Mouse (Mus musculus): ENCODE measurements around the gene Nmt2. TPM values are rescaled to one million over a fixed set of nuclear protein-coding genes. Genes with fewer than 3 reads are reported as not detected.

Nmt2 gene
- total and polyA plus RNA-seq, 3 experiments: 19.9 to 34.1 TPM; not detected in 1

- H3K9me3 ChIP-seq (replicated peaks; ENCODE audit: insufficient read depth, low read length): no peaks in the 10 kb centered on the region
- H3K27ac ChIP-seq (ENCODE audit: control insufficient read depth, low read depth, low read length): peak overlapping the region; percentile 81
- no peaks in the 10 kb centered on the region for H3K27me3 ChIP-seq (ENCODE audit: control insufficient read depth in 1 of 2, insufficient read depth in 2 of 2, low read length in 2 of 2)
- TF ChIP-seq MAZ (IDR thresholded peaks at IDR 0.05; ENCODE audit: low read depth, low read length) (no peak), MEF2A (IDR thresholded peaks at IDR 0.05; ENCODE audit: extremely low read depth, insufficient replicate concordance, low read depth, low read length, poor library complexity, severe bottlenecking) (no peak), KAT2A (conservative IDR thresholded peaks at IDR 0.05; ENCODE audit: low read depth, low read length) (no peak), USF2 (IDR thresholded peaks at IDR 0.05; ENCODE audit: borderline replicate concordance in 1 of 2, insufficient read depth in 1 of 2, low read depth in 1 of 2, low read length in 2 of 2) (no peak), RCOR1 (IDR thresholded peaks at IDR 0.05; ENCODE audit: low read depth, low read length) (no peak; the same call in 1 of the 2 replicates), MYB (IDR thresholded peaks at IDR 0.05; ENCODE audit: low read depth, low read length) (no peak), MAFK (IDR thresholded peaks at IDR 0.05; ENCODE audit: borderline replicate concordance, low read depth, low read length) (no peak), MAX (IDR thresholded peaks at IDR 0.05; ENCODE audit: low read length) (no peak), MXI1 (IDR thresholded peaks at IDR 0.05; ENCODE audit: low read depth, low read length) (no peak), RAD21 (IDR thresholded peaks at IDR 0.05; ENCODE audit: low read depth, low read length) (no peak), GABPA (IDR thresholded peaks at IDR 0.05; ENCODE audit: low read depth, low read length) (no peak), POLR2AphosphoS5 (IDR thresholded peaks at IDR 0.05; ENCODE audit: borderline replicate concordance, low read depth, low read length) (no peak)
- peaks cover 7 to 19% of the 10 kb centered on the region in 2 experiments for H3K4me1 ChIP-seq (ENCODE audit: control insufficient read depth in 1 of 2, insufficient read depth in 2 of 2, low read length in 2 of 2)
- peak overlapping the region; percentile 98 to 99 for H3K4me3 ChIP-seq (ENCODE audit: control insufficient read depth in 1 of 2, insufficient read depth in 1 of 2, low read depth in 2 of 2, low read length in 2 of 2)
- no peak for DNase-seq (ENCODE audit: low read depth, low spot score)
- peaks cover 31% of the 10 kb centered on the region for H3K79me2 ChIP-seq (ENCODE audit: control insufficient read depth, insufficient read depth, low read length, poor library complexity)
- peaks cover 0 to 33% of the 10 kb centered on the region in 2 experiments; a peak in 3 of 4 replicates for H3K36me3 ChIP-seq (ENCODE audit: control insufficient read depth in 1 of 2, insufficient read depth in 2 of 2, low read length in 2 of 2)
- H3K9ac ChIP-seq (ENCODE audit: control insufficient read depth, low read depth, low read length, poor library complexity, severe bottlenecking): peak overlapping the region; percentile 98
Observed at GRCm38 (mm10) chr2:3285181-3285530, 1.1 kb downstream of the Nmt2 start.

GRCm38 (mm10) chr2:3285709-3286108, 1.7 kb downstream of the Nmt2 start:
- H3K9ac ChIP-seq (ENCODE audit: control insufficient read depth, low read depth, low read length, poor library complexity, severe bottlenecking): peak overlapping the region; percentile 5; the same call in 1 of the 2 replicates
- H3K27ac ChIP-seq (ENCODE audit: control insufficient read depth, low read depth, low read length): peak overlapping the region; percentile 81; the same call in 1 of the 2 replicates
- DNase-seq (ENCODE audit: low read depth, low spot score): peak; percentile 53
- peaks cover 0 to 33% of the 10 kb centered on the region in 2 experiments; a peak in 3 of 4 replicates for H3K36me3 ChIP-seq (ENCODE audit: control insufficient read depth in 1 of 2, insufficient read depth in 2 of 2, low read length in 2 of 2)
- H3K9me3 ChIP-seq (replicated peaks; ENCODE audit: insufficient read depth, low read length): no peaks in the 10 kb centered on the region
- peaks cover 33% of the 10 kb centered on the region for H3K79me2 ChIP-seq (ENCODE audit: control insufficient read depth, insufficient read depth, low read length, poor library complexity)
- peak overlapping the region in 1 of 2 experiments; percentile 98; a peak in 2 of 4 replicates for H3K4me3 ChIP-seq (ENCODE audit: control insufficient read depth in 1 of 2, insufficient read depth in 1 of 2, low read depth in 2 of 2, low read length in 2 of 2)
- peaks cover 7 to 19% of the 10 kb centered on the region in 2 experiments for H3K4me1 ChIP-seq (ENCODE audit: control insufficient read depth in 1 of 2, insufficient read depth in 2 of 2, low read length in 2 of 2)
- no peaks in the 10 kb centered on the region for H3K27me3 ChIP-seq (ENCODE audit: control insufficient read depth in 1 of 2, insufficient read depth in 2 of 2, low read length in 2 of 2)
- TF ChIP-seq NRF1 (IDR thresholded peaks at IDR 0.05; ENCODE audit: insufficient read depth, low read depth, low read length, poor library complexity, severe bottlenecking) (no peak), ELF1 (IDR thresholded peaks at IDR 0.05; ENCODE audit: low read depth, low read length) (0 out of 2 replicates have a peak, but pooled peaks have one; percentile 18), UBTF (IDR thresholded peaks at IDR 0.05; ENCODE audit: borderline replicate concordance, insufficient read depth, low read depth, low read length) (no peak), BHLHE40 (IDR thresholded peaks at IDR 0.05; ENCODE audit: borderline replicate concordance, low read depth, low read length) (no peak), TCF12 (IDR thresholded peaks at IDR 0.05; ENCODE audit: low read depth, low read length) (peak; percentile 48), GATA1 (IDR thresholded peaks at IDR 0.05; ENCODE audit: low read depth, low read length) (peak; percentile 80), MAX (IDR thresholded peaks at IDR 0.05; ENCODE audit: low read length) (no peak), MYB (IDR thresholded peaks at IDR 0.05; ENCODE audit: low read depth, low read length) (no peak), ZC3H11A (IDR thresholded peaks at IDR 0.05; ENCODE audit: low read depth, low read length) (no peak), CHD1 (IDR thresholded peaks at IDR 0.05; ENCODE audit: low read depth, low read length) (no peak), MAFK (IDR thresholded peaks at IDR 0.05; ENCODE audit: borderline replicate concordance, low read depth, low read length) (0 out of 2 replicates have a peak, but pooled peaks have one; percentile 34), E2F4 (IDR thresholded peaks at IDR 0.05; ENCODE audit: borderline replicate concordance, low read depth, low read length) (no peak), USF1 (IDR thresholded peaks at IDR 0.05; ENCODE audit: low read depth, low read length) (no peak), MXI1 (IDR thresholded peaks at IDR 0.05; ENCODE audit: low read depth, low read length) (no peak), ZNF384 (IDR thresholded peaks at IDR 0.05; ENCODE audit: low read depth, low read length) (peak; percentile 25; the same call in 1 of the 2 replicates), MEF2A (IDR thresholded peaks at IDR 0.05; ENCODE audit: extremely low read depth, insufficient replicate concordance, low read depth, low read length, poor library complexity, severe bottlenecking) (no peak), NELFE (IDR thresholded peaks at IDR 0.05; ENCODE audit: low read depth, low read length) (no peak), ETS1 (IDR thresholded peaks at IDR 0.05; ENCODE audit: low read depth, low read length) (peak; percentile 61; the same call in 1 of the 2 replicates), POLR2AphosphoS5 (IDR thresholded peaks at IDR 0.05; ENCODE audit: borderline replicate concordance, low read depth, low read length) (no peak), RAD21 (IDR thresholded peaks at IDR 0.05; ENCODE audit: low read depth, low read length) (no peak), TBP (IDR thresholded peaks at IDR 0.05; ENCODE audit: low read depth, low read length) (no peak), CTCF (IDR thresholded peaks at IDR 0.05 in 2 of 3, conservative IDR thresholded peaks at IDR 0.05 in 1 of 3; ENCODE audit: control insufficient read depth in 1 of 3, insufficient read depth in 1 of 3, low read depth in 2 of 3, low read length in 3 of 3, poor library complexity in 1 of 3, severe bottlenecking in 1 of 3) (no peak), ZKSCAN1 (IDR thresholded peaks at IDR 0.05; ENCODE audit: low read depth, low read length) (no peak)

All from MEL (cell line).